Mouse (Mus musculus): Measurements from ENCODE around the gene Rps27rt. TPM values are rescaled to one million over a fixed set of nuclear protein-coding genes. Genes with fewer than 3 reads are reported as not detected.
"Not testable (repeated sequence)": the region's sequence is repeated elsewhere in the genome, so short reads cannot be mapped to it uniquely, and the experiment has no call there.

The Rps27rt gene
- total RNA-seq, 1 experiment from 2014 or later = 51.1 TPM

DNA sequence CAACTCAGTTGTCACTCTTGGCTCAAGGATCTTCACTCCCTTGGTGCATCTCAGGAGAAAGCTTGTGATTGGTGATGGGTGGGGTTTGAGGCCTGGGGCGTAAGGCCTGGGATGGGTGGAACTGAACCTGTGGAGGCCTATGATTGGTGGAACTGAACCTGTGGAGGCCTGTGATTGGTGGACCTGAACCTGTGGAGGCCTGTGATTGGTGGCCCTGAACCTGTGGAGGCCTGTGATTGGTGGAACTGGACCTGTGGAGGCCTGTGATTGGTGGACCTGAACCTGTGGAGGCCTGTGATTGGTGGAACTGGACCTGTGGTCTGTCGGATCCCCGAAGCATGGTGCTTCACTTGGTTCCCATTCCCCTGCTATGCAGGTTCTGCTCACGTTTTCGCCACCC lies 3.2 kb upstream of the Rps27rt start:
- DNase-seq = no peak

DNA sequence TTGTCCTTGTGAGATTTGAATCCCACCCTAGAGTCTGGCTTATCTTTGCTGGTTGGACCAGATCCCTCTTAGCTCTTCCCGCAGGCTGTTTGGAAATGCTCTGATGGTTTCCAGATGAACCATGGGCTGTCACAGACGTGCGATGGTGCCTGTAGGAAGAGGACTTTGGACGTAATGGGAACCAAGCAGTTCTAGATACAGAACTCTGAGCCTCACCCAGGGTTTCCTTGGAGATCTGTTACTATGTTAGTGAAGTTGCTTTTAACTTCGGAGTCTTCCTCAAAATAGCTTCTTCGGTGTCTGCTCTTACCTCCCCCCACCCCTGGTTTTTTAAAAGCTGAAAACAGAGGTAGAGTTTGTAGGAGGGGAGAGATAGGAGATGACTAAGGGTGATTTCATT lies 2.6 kb downstream of the Rps27rt start:
- no peak for DNase-seq

DNA sequence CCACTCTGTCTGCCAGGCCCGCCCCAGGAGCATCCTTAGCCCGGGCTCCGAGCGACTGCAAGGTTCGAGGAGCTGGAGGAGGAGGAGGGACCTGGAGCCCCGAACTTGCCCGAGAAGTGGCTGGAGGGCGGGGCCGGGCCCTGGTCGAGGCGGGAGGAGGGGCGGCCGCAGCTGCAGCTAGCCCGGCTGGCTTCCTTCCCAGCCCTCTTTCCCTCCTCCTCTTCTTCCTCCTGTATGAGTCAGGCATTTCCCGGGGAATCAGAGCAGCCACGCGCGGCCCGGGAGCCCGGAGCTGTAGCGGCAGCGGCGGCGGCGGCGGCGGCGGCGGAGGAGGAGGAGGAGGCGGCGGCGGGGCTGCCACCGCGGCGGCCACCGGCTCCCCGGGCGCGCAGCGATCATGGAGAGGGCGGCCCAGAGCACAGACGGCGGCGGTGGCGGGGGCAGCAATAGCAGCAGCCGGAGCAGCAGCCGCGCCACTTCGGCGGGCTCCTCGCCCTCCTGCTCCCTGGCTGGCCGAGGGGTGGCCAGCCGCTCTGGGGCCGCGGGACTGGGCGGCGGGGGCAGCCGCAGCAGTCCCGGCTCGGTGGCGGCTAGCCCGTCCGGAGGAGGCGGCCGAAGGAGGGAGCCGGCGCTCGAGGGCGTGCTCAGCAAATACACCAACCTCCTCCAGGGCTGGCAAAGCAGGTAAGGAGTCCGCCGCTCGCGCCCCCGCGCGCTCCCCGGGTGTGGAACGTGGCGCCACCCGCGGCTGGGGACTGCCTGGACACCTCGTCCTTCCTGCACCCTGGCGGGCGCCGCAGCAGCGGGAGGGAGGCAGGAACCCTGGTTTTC lies 4.0 kb downstream of the Rps27rt start, which contains the start of gene Osbpl10:
TSS of gene Osbpl10 (plus strand) at position 289 of the 831 bp plus-strand sequence.
- peak; percentile 84 for DNase-seq

DNA sequence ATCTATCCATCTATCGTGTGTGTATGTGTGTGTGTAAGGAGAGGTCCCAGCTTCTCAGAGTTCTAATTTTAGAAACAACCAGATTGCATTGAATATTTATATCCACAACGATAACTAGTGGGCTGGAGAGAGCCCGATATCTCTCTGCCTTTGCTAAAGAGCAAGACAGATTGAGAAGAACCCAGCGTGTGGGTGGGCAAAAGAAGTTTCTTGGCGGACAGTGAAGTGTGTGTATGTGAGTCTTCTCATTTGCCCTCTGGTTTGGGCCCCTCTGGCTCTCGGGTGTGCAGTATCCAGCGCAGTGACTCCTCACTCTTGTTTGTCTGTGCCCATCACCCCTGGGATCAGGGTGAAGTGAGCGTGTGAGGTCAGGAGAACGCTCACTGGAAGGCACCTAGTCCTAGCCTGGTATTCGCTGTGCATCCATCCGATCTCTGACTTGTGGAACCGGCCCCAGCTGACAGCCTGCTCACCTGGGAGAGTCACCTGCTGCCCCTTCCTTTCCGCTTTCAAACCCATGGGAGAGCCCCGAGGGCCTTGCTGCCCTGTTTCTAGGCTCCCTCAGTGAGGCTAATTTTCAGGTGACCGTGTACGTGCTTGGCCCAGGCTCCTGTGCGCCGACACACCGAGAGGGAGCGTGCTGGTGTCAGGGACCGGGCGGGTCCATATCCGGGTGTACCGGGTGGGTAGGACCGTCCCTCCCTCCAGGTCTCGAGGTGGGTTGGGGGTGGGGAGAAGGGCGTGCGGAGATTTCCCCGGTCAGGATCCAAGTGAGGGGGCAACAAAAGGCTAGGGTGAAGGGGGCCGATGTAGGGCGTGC lies 4.9 kb downstream of the Rps27rt start:
- DNase-seq = peak; percentile 23

DNA sequence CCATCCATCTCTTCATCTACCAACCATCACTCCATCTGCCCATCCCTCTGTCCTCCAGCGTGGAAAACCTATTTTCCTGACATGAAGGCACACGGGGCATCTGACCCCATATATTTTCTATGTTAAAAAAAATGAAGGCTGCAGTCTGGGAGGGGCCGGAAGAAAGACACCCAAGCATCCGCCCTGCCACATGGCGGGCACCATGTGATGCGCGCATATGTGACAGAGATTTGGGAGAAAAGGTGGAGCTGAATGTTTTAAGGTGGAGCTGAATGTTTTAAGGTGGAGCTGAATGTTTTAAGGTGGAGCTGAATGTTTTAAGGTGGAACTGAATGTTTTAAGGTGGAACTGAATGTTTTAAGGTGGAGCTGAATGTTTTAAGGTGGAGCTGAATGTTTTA lies 16.3 kb downstream of the Rps27rt start:
- DNase-seq = not testable (repeated sequence)

DNA sequence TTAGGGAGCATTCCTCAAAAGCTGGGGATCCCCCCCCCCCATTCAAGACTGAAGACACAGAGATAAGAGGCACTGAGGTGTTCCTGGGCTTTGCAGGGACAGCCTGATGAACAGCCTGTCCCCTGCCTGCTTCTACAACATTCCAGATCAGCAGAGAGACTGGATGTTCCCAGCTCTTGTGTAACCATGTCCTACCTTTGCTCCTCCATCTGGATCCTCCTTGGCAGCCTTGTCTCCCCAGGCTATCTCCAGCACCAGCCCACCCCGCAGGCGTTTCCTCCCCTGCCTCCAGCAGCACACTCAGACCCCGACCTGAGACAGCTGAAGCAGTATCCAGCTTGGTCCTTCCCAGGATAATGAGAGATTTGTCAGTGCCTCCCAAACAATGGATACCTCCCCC lies 18.4 kb downstream of the Rps27rt start:
- DNase-seq = no peak

DNA sequence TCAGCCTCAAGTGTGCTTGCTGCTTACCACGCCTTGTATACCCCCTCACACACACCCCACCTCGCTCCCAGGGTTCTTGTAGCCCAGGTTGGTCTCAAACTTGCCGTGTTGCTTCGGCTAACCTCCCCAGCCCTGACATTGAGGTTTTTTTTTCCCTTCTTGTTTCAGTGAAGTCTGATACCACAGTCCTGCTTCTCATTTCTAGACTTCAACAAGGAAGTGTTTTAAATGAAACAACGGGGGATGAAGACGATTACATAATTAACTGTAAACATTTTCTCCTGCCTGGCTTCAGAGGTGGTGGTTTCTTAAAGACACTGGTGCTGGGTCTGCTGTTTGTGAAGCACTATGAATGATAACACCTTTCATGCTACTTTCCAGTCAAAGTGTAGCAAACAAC lies 21.7 kb downstream of the Rps27rt start:
- DNase-seq = no peak

DNA sequence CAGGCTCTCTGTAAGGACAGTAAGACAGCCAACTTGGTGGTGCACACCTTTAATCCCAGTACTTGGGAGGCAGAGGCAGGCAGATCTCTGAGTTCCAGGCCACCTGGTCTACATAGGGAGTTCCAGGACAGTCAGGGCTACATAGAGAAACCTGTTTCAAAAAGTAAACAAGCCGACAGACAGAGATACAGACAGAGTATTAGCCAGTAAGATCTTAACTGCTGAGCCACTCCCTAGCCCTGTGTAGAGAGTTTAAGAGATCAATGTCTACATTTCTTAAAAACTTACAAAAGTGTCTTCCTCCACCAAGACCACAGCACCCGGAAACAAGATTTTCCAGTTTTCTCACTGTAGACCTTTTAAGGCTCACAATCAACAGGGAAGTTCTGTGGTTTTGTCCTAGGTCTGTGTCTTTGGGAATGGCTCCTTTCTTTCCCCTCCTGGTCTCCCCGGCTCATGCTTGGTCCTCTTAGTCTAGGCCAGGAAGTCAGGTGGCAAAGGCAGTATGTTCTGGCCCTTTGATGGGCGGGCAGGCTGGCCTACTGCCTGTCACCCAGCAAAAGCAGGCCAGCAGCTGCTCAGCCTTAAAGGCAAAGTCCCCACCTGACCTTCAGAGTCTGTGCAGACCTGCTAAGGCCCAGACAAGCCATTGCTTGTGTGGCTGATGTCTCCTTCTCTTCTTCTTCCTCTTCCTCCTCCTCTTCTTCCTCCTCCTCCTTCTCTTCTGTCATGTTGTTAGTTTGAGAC lies 22.3 kb downstream of the Rps27rt start:
- peak; percentile 15 for DNase-seq

DNA sequence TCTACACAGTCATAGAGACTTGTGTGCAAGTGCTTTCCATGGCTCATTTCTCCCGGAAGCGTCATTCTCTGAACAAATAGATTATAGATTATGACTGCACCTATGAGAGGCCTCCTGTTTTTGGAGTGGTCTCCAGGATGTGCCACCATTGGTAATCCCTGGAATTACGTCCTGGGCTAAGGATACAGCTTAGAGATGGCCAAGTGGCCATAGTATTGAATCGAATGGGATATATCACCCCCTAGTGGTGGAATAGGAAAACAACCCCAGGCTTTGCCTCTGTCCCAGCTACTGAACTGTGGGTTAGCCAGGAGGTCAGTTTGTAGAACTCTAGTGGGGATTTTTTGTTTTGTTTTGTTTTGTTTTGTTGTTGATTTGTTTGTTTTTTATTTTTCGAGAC lies 25.6 kb downstream of the Rps27rt start:
- peak; percentile 48 for DNase-seq

DNA sequence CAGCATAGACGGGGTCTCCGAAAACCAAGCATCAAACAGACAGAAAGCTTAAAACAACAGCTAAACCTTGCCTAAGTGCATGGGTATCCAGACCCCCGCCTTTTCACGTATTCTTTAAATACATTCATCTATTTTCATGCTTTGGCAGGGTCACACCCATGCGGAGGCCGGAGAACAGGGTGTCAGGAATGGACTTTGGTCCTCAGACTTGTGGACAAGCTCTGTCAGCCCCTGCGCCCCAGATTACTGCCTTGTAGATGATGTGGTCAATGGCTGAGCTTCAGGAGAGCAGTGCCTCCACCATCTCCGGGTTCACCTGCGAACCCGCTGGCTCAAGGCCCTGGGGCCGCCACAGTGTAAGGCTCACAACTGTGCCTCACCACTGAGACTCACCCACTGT lies 27.2 kb downstream of the Rps27rt start:
- DNase-seq = no peak

DNA sequence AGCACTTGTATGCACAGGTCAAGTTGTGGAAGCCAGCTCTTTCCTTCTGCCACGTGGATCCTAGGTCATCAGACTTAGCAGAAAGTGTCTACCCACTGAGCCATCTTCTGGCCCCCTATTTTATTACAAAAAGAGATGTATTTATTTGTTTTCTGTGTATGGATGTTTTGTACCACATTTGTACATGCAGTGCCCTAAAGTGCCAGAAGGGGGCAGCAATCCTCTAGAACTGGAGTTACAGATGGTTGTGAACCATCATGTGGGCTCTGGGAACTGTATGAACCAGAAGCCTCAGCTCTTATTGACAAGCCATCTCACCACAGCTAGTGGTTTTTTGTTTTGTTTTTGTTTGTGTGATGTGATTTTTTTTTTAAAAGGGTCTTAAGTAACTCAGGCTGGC lies 29.7 kb downstream of the Rps27rt start:
- no peak for DNase-seq

DNA sequence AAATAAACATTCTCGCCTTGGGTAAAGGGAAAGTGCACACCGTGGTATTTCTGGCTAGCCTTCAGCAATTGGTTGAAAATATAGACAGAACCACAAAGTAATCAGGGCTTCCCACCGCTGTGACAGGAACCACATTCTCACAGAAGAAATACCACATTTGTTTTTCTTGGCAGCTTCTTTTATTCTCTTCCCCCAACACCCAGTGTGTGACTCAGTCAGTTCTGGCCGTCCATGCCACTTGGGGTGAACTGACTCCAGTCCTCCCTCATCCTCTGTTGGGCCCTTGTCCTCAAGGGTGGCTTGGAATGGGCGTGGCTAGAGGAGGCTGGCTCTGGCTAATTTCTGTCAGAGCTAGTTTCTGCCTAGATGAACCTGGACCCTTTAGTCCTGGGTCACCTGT lies 34.1 kb downstream of the Rps27rt start:
- peak; percentile 65 for DNase-seq

DNA sequence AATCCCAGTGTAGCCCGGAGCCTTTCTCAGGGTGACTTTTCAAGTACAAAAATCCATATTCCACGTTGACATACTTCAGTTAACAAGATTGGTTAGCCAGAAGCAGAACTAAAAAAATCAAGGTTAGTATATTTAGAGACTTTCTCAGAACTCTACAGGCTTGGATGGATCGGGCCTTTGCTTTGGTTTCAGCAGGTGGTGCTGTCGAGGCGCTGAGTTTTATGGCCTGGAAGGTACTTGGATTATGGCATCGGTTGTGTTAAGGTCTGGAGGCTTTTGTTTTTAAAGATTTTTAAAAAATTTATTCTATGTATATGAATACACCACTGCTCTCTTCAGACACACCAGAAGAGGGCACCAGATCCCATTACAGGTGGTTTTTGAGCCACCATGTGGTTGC lies 37.0 kb downstream of the Rps27rt start:
- DNase-seq = no peak

DNA sequence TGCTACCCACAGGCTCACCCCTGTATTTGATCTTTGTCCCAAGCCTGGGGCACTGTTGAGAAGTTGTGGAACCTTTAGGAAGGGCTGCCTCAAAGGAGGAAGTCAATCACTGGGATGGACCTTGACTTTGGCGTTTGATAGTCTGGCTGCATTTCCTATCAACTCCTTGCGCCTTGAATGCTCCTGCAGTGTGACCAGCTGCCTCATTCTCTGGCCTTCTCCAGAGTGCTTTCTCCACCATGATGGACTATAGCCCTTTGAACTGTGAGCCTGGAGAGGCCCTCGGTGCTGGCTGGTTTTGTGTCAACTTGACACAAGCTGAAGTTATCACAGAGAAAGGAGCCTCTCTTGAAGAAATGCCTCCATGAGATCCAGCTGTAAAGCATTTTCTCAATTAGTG lies 37.9 kb downstream of the Rps27rt start:
- DNase-seq = no peak

DNA sequence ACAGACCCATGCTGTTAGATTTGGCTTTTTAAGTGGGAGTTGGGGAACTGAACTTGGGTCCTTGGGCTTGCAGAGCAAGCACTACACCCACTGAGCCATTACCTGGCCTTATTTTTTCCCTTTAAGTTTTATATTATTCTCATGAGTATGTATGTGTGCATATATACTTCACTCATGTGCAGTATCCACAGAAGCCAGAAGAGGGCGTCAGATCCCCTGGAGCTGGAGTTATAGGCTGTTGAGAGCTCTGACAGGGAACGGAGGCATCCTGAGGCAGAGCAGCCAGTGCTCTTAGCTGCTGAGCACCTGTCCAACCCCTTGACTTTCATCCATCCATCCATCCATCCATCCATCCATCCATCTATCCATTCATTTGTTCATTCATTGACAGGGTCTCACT lies 45.9 kb downstream of the Rps27rt start:
- no peak for DNase-seq

DNA sequence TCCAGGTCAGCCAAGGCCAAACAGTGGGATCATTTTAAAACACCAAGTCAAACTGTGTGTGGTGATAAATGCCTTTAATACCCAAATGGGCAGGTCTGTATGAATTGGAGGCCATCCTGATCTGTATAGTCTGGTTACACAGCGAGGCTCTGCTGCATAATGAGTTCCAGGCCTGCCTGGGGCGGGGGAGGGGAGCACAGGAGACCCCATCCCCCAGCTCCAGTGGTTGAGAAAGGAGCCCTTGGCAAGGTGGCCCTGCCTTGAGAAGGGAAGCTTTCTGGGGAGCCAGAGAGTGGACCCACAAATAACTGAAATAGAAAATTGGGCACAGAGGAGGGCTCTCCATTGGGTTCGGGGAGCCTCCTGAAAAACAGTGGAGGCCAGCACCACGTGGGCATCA lies 47.2 kb downstream of the Rps27rt start:
- no peak for DNase-seq

DNA sequence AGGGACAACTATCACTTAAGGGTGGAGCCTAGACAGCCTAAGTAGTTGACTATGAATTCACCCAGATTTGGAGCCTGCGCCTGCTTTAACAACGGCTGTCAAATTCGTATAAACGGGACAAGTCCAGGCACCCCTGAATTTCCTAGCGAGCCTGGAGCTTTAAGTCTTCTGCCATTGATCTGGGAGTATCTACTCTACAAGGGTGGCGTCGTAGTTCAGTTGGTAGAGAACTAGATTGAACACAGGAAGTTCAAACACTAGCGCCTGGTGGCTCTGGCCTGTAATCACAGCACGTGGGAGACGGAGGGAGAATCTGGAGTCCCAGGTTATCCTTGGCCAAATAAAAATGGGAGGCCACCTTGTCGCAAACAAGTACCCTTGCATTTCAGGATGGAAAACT lies 48.3 kb downstream of the Rps27rt start:
- peak; percentile 17 for DNase-seq

DNA sequence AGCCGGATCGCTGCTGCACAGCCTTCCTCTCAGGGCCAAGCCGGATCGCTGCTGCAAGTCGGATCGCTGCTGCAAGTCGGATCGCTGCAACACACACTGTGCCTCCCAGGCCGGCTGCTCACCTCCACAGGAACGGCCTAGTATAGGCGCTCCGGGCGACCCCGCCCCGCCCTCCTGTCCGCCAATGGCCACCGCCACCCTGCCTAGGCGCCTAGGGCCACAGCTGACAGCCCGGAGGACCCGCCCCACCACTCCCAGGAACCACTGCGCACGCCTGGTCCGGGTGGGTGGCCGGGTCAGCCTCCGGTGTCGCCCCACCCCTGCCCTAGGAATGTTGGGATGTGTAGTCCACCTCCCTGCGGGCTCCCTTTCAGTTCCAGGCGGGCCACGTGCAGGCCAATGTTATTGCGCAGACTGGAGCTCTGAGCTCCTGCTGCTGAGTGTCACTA lies 48.8 kb downstream of the Rps27rt start, which contains the start of gene Gpd1l:
TSS of gene Gpd1l (minus strand) at position 265 of the 449 bp plus-strand sequence.
- DNase-seq = peak; percentile 99

DNA sequence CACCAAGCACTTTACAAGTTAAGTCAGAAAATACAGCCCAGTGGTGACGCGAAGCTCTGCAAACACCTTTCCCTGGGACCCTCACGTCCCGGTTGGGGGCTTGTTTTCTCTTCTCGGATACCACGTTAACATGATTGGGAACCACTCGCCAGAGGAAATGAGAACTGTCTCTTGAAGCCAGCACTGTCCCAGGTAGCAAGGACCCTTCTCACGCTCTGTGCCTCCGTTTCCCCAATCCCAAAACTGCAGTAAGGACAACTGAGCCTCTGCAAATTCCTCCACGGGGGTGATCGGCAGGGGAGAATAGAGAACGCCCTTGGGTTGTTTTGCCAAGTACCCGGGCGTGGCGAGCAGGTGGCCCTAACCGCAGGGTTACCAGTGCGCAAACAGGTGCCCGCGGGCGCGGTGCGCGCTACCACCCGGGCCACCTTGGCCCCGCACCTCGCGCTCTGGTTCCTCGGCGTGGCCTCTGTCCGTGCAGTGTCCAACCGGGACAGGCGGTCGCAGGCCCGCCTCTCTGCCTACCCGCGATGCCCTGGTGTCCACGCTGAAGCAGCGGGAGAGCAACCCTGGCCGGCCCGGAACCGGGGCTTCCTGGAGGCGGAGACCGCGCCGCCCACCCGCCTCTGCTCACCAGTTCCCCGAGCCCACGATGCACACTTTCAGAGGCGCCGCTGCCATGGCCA lies 49.4 kb downstream of the Rps27rt start:
- DNase-seq = peak; percentile 82

DNA sequence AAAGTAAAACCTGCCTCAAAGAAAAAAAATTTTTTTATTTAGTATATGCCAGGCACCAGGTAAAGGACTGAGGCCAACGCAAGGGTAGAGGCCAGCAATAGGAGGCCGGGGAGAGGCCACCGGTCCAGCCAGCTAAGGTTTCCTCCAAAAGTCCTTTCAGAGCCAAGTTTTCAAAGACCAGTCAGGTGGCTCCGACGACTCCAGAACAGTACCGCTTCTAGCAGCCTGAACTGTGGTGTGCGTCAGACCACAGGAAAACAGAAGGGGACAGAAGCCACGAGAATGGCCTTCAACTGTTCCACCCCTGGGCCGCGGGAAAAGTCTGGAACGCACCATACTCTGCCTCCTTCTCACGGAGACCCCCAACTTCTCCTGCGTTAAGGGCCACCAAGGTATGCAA lies 49.9 kb downstream of the Rps27rt start:
- DNase-seq = peak; percentile 57
